Mouse (Mus musculus) forebrain, embryonic 11.5 days (tissue): ENCODE data around the gene Olfr1404. TPM values are rescaled to one million over a fixed set of nuclear protein-coding genes. Genes with fewer than 3 reads are reported as not detected.
"Not testable (repeated sequence)": the region's sequence is repeated elsewhere in the genome, so short reads cannot be mapped to it uniquely, and the experiment has no call there.

Experiments used
- ATAC-seq: fragments of 200-750 bp; cut with Nextera tagmentation; replicated peaks from 2 replicates; pipeline ENCODE4 v1.8.0; 2017; ENCODE audit warnings: moderate TSS enrichment; ENCODE audit not compliant: low FRiP score
- DNase-seq: peaks from one replicate; pipeline ENCODE4 v3.0.0-alpha.2; 2017; ENCODE audit warnings: low spot score
- H3K27ac ChIP-seq: fragments of 300-500 bp; sonication (generic); 2 replicates; pipeline ENCODE4 v1.5.1; 2014; ENCODE audit warnings: low read depth, low read length
- H3K27me3 ChIP-seq: fragments of 300-500 bp; sonication (generic); 2 replicates; pipeline ENCODE4 v1.6.1; 2014; ENCODE audit warnings: mild to moderate bottlenecking, low read length, mixed read lengths; ENCODE audit not compliant: control insufficient read depth, insufficient read depth
- H3K36me3 ChIP-seq: fragments of 300-500 bp; sonication (generic); 2 replicates; pipeline ENCODE4 v1.6.1; 2014; ENCODE audit warnings: mild to moderate bottlenecking, low read length, moderate library complexity, mixed read lengths; ENCODE audit not compliant: control insufficient read depth, insufficient read depth
- H3K4me1 ChIP-seq: fragments of 300-500 bp; sonication (generic); replicated peaks from 2 replicates; pipeline ENCODE4 v1.6.1; 2014; ENCODE audit warnings: low read length, mixed read lengths; ENCODE audit not compliant: control insufficient read depth, insufficient read depth
- H3K4me2 ChIP-seq: fragments of 300-500 bp; sonication (generic); 2 replicates; pipeline ENCODE4 v1.6.1; 2014; ENCODE audit warnings: low read depth, mild to moderate bottlenecking, low read length, moderate library complexity, mixed read lengths; ENCODE audit not compliant: severe bottlenecking
- H3K4me3 ChIP-seq: fragments of 300-500 bp; sonication (generic); 2 replicates; pipeline ENCODE4 v1.5.1; 2014; ENCODE audit warnings: low read depth, low read length
- H3K9ac ChIP-seq: fragments of 300-500 bp; sonication (generic); 2 replicates; pipeline ENCODE4 v1.6.1; 2014; ENCODE audit warnings: low read length
- H3K9me3 ChIP-seq: fragments of 300-500 bp; sonication (generic); 2 replicates; pipeline ENCODE4 v1.6.1; 2016; ENCODE audit warnings: low read length, mixed read lengths; ENCODE audit not compliant: control insufficient read depth
- WGBS: fragments of 180-500 bp; shearing (Covaris S2); extraction: QIAGEN DNeasy Blood & Tissue Kit; methylation state at CpG from one replicate; pipeline ENCODE4 v1.1.7; 2014; 5-methylcytosine and 5-hydroxymethylcytosine counted together
- polyA plus RNA-seq: library from polyadenylated mRNA; unstranded; fragments of >200 nt; fragmentation: Nextera tagmentation; extraction: Ambion mirVana; gene quantifications from 2 replicates; pipeline ENCODE4 v1.2.1, GENCODE M21; 2014

The Olfr1404 gene
- polyA plus RNA-seq: not detected in 2 replicates

DNA sequence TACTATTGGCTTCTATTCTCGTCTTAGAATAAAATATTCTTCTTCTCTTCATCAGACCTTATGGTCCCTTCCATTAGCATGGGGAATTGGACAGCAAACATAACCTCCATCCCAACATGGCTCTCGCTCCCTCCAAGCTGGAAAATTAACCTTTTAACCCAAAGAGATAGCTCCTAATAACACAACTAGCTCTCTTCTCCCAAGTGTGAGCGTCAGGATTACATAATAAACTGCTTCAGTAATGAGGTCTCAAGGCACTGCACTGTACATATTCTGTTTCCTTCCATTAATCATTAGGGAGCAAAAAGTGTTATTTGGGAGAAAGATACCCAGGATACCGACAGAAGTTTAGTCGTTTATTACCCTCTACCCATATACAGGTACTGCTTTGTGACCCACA, at the start of gene Olfr1404:
Gene Olfr1404 (plus strand): TSS at position 301 of the 400 bp plus-strand sequence.
- WGBS: 91% methylated on average over 5 of the region's 5 CpGs
- no peaks in the 10 kb centered on the region for H3K4me1 ChIP-seq
- DNase-seq: no peak
- H3K4me3 ChIP-seq: no peak within 1 kb of the TSS
- no peaks in the 10 kb centered on the region for H3K36me3 ChIP-seq
- no peak within 1 kb of the TSS for H3K9ac ChIP-seq
- ATAC-seq: no peak
- H3K27me3 ChIP-seq: no peaks in the 10 kb centered on the region
- no peaks in the 10 kb centered on the region for H3K9me3 ChIP-seq
- H3K27ac ChIP-seq: no peak within 1 kb of the TSS
- H3K4me2 ChIP-seq: no peak within 1 kb of the TSS

DNA sequence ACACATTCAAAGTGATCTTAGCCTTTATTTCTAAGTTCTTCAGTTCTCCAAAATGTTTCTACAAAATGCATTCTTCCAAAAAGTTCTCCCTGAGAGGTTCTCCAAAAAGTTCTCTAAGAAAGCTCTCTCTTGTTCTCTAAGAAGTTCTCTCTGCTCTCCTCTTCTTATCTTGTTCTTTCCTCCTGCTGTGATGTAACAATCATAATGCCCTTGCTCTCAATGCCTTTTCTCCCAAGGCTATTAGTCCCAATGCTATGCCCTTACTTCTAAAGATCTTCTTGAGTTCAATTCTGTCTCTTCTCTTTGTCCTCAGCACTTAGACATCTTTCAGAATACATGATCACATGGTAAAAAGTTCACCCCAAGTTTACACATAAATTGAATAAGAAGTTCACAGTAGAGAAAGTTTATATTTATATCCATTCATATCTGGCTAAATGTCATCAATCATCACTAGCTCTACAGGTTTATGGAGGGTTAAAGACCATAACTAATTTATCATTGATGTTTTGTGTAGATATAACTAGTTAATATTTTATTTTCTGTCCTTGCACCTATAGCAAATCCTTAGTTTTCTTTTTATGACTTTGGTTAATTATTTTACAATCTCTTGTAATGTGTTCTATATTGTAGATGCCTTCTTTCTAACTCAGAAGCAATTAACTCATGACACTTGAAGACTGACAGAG, 37.9 kb upstream of the Olfr1404 start:
- H3K9ac ChIP-seq: no peak overlapping the region
- H3K4me2 ChIP-seq: no peak overlapping the region
- no peak overlapping the region for H3K27ac ChIP-seq
- DNase-seq (no peak), ATAC-seq (no peak)
- no peaks in the 10 kb centered on the region for H3K9me3 ChIP-seq
- H3K4me1 ChIP-seq: no peaks in the 10 kb centered on the region
- no peaks in the 10 kb centered on the region for H3K36me3 ChIP-seq
- no peaks in the 10 kb centered on the region for H3K27me3 ChIP-seq
- no peak overlapping the region for H3K4me3 ChIP-seq

DNA sequence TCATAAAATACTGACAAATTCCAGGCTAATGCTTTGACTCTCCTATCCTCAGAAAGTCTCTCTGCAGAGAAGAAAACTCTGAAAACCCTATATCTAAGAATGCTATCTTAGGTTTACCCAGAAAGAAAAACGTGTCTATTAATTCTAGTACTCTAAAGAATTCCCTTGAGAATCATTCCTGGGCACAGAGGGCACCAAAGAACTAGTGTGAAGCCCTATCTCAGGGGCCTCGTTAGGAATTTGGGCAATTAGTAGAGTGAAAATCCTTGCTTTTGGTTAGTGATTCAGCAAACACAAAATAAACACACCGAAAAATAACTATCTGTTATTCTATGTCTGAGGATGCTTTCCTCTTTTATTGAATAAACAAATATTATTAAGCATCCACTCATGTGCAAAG, 21.7 kb upstream of the Olfr1404 start, which contains the start of gene Olfr1406:
Gene Olfr1406 (minus strand): TSS at position 101 of the 400 bp plus-strand sequence.
- H3K9ac ChIP-seq: no peak within 1 kb of the TSS
- DNase-seq (no peak), ATAC-seq (no peak)
- H3K4me3 ChIP-seq: no peak within 1 kb of the TSS
- no peak within 1 kb of the TSS for H3K27ac ChIP-seq
- WGBS: 71% methylated on average over 3 of the region's 3 CpGs
- no peak within 1 kb of the TSS for H3K4me2 ChIP-seq
- H3K4me1 ChIP-seq: no peaks in the 10 kb centered on the region
- H3K36me3 ChIP-seq: no peaks in the 10 kb centered on the region
- no peaks in the 10 kb centered on the region for H3K27me3 ChIP-seq
- H3K9me3 ChIP-seq: no peaks in the 10 kb centered on the region

DNA sequence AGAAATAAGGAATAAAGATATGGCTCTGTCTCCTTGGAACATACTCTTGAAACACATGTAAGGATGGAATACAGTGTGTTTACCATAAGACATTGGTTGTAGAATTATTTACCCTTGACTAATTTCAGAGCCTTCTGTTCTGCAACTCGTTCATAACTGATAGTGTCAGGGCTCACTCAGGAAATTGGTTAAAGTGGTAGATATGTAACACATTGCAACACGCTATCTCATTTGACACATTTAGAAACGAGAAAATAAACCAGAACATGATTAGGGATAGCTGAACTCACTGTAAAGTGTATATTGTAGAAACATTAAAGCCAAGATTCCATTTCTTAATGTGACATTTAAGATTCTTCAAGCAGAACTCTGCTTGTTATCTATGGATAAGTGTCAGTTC, 20.1 kb upstream of the Olfr1404 start:
- ATAC-seq (no peak), DNase-seq (no peak)
- WGBS: 80% methylated on average over 3 of the region's 3 CpGs
- Histone ChIP-seq H3K27me3 (no peaks in the 10 kb centered on the region), H3K4me3 (no peak overlapping the region), H3K36me3 (no peaks in the 10 kb centered on the region), H3K9ac (no peak overlapping the region), H3K9me3 (no peaks in the 10 kb centered on the region), H3K27ac (no peak overlapping the region), H3K4me2 (no peak overlapping the region), H3K4me1 (no peaks in the 10 kb centered on the region)

DNA sequence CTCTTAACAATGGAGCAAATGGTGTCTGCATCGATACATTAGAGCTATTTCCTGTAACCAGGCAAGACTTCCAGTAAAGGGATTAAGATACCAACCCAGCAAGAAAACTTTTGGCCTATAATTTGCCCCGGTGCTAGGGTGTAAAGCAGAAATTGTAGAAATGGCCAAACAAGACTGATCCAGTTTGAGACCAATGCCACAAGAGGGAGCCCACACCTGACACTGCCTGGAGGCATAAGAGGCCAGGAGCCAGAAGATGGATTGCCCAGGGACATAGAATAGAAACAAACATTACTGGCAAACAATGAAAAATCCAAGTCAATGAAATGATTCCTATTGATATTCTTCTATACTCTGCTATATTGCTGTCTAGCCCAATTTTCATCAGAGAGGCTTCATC, 15.8 kb upstream of the Olfr1404 start:
- Histone ChIP-seq H3K4me1 (no peaks in the 10 kb centered on the region), H3K4me2 (no peak overlapping the region), H3K4me3 (no peak overlapping the region), H3K9me3 (no peaks in the 10 kb centered on the region), H3K36me3 (no peaks in the 10 kb centered on the region), H3K27me3 (no peaks in the 10 kb centered on the region), H3K9ac (no peak overlapping the region), H3K27ac (no peak overlapping the region)
- DNase-seq (no peak), ATAC-seq (no peak)
- WGBS: 87% methylated on average over 2 of the region's 2 CpGs

DNA sequence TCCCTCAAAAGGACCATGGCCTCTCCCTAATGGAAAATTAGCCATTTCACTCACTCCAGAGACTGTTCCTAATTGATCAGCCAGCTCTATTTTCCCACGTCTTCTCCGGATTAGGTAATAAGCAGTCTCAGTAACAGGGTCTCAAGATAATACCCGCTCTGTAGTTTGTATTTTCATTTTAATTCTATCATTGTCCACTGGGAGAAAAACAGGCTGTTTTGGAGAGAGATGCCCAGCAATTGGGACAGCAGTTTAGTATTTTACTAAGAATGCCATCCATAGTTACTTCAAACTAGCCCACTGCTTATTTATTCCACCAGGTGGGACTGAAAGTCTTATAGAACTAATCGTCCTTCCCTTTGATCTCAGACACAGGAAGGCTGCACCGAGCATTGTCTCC, 14.7 kb upstream of the Olfr1404 start, which contains the start of gene Olfr218:
Gene Olfr218 (plus strand): TSS at position 301 of the 400 bp plus-strand sequence.
- H3K27ac ChIP-seq: no peak within 1 kb of the TSS
- ATAC-seq (no peak), DNase-seq (no peak)
- no peaks in the 10 kb centered on the region for H3K9me3 ChIP-seq
- H3K4me3 ChIP-seq: no peak within 1 kb of the TSS
- 73% methylated on average over 5 of the region's 5 CpGs for WGBS
- no peaks in the 10 kb centered on the region for H3K27me3 ChIP-seq
- no peak within 1 kb of the TSS for H3K9ac ChIP-seq
- no peaks in the 10 kb centered on the region for H3K4me1 ChIP-seq
- no peaks in the 10 kb centered on the region for H3K36me3 ChIP-seq
- H3K4me2 ChIP-seq: no peak within 1 kb of the TSS

DNA sequence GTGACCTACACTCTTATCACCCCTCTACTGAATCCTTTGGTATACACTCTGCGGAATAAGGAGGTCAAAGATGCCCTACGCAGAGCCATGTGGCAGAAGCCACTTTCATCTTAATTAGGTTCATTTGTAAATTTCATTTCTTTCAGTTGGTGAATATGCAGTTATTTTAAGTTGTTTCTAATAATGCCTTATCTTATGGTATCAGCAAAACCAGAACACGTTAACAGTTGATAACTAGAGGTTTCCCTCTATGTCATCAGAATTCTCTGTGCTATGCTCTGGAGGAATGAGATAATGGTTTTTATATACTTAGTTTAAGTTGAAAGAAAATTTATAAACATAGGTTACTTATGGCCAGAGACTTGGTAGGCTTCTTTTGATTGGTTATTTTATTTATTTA, 4.3 kb downstream of the Olfr1404 start:
- H3K9ac ChIP-seq: no peak overlapping the region
- no peaks in the 10 kb centered on the region for H3K9me3 ChIP-seq
- no peak overlapping the region for H3K4me3 ChIP-seq
- no peaks in the 10 kb centered on the region for H3K27me3 ChIP-seq
- DNase-seq (no peak), ATAC-seq (no peak)
- H3K27ac ChIP-seq: no peak overlapping the region
- H3K4me2 ChIP-seq: no peak overlapping the region
- no peaks in the 10 kb centered on the region for H3K4me1 ChIP-seq
- H3K36me3 ChIP-seq: no peaks in the 10 kb centered on the region
- WGBS: 90% methylated on average over 3 of the region's 3 CpGs

DNA sequence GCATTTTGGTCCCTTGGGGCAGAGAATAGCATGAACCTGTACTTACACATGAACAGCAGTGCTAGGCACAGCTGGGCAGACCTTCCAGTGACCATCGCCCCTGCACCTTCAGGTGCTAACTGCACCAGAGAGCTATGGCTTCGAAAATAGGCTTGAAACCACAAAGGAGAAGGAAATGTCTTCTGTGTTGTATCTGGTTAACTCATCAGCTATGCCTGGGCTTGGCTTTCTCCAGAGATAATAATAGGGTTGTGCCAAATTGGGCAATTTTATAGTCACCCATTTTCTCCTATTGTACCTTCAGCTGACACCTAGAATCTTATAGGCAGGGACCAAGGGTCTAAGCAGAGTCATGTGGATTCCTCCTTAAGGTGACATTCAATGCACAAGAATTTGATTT, 14.9 kb downstream of the Olfr1404 start, which contains the start of gene Fcer1a:
Gene Fcer1a (minus strand): TSS at position 134 of the 400 bp plus-strand sequence.
- ATAC-seq: no peak
- no peak within 1 kb of the TSS for H3K4me2 ChIP-seq

DNA sequence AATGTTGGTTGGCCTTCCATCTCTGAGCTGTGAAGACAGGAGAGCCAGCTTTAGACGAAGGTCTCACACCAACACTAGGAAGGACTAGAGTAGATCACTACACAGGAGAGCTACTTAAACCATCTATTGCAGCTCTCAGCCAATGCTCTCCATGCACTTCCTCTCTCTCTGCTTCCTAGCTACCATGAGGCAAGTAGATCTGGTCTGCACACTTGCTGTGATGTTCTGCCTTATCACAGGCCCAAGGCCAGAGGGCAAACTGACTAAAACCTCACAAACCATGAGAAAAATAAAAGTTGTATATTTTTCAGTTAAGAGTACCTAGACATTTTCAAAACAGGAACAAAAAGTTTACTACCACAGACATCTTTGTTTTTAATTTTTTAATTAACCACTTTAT, 24.8 kb downstream of the Olfr1404 start:
- not testable (repeated sequence) for H3K9ac ChIP-seq, H3K9me3 ChIP-seq, H3K36me3 ChIP-seq, DNase-seq, H3K4me1 ChIP-seq, H3K4me3 ChIP-seq, ATAC-seq, H3K27me3 ChIP-seq, H3K4me2 ChIP-seq, H3K27ac ChIP-seq
- WGBS: 78% methylated on average over 1 of the region's 1 CpGs

More for the DNA sequence above, 14.9 kb downstream of the Olfr1404 start, which contains the start of gene Fcer1a:
- Histone ChIP-seq H3K27me3 (no peaks in the 10 kb centered on the region), H3K27ac (no peak within 1 kb of the TSS), H3K9ac (no peak within 1 kb of the TSS), H3K4me3 (no peak within 1 kb of the TSS), H3K9me3 (no peaks in the 10 kb centered on the region), H3K4me1 (no peaks in the 10 kb centered on the region), H3K36me3 (no peaks in the 10 kb centered on the region)
- 89% methylated on average over 2 of the region's 2 CpGs for WGBS
- no peak for DNase-seq
